Mouse (Mus musculus): ENCODE results near the gene Sfxn5.

Sfxn5 gene

DNA sequence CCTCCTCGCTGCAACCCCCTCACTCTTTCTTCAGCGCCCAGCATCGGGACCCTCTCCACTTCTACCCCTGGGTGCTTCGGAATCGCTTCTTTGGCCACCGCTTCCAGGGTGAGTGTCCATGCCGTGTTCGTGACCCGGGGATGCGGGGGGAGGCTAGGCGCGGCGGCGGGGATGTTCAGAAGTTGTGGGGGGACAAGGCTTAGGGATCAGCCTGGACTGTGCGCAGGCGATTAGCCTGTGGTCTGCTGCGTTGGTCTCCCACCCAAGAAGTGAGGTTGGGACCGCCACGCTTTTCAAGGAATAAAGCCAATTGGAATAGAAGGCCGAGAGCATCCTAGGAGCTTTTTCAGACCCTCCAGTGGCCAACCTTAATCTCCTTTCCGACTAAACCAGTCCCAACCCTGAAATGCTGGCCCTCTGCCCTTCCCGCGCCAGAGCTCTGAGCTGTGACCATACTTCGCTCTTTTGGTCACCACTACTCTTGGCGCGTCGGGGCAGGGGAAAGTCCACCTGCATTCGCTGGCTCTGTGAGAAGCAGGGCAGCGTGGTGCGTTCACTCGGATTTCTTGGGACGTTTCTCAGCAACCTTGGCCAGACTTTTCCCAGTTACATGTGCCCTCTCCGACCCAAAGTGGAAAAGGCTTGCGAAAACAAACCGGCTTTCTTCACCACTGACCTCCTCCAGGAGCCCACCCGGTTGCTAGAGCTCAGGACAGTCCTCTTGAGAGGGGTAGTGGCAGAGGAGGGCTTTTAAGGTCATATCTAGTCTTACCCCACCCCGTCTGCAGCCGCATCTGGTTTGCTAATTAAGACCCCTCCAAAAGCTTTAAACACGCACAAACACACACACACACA is 144.7 kb downstream of the Sfxn5 start:
- DNase-seq: peak in 1 of 2 experiments; percentile 17

- peak; percentile 26 to 33 for DNase-seq
Measured at GRCm38 (mm10) chr6:85187340-85188211, 145.6 kb downstream of the Sfxn5 start, which contains the start of gene Emx1. TSS of gene Emx1 (plus strand) at chr6:85187438.

- DNase-seq: peak in 1 of 2 experiments; percentile 11
Measured at GRCm38 (mm10) chr6:85186744-85187059, 146.5 kb downstream of the Sfxn5 start.

GRCm38 (mm10) chr6:85186033-85186743 is 147.0 kb downstream of the Sfxn5 start:
- DNase-seq: peak in 1 of 2 experiments; percentile 8

GRCm38 (mm10) chr6:85183951-85184350 is 149.3 kb downstream of the Sfxn5 start:
- DNase-seq: no peak

DNA sequence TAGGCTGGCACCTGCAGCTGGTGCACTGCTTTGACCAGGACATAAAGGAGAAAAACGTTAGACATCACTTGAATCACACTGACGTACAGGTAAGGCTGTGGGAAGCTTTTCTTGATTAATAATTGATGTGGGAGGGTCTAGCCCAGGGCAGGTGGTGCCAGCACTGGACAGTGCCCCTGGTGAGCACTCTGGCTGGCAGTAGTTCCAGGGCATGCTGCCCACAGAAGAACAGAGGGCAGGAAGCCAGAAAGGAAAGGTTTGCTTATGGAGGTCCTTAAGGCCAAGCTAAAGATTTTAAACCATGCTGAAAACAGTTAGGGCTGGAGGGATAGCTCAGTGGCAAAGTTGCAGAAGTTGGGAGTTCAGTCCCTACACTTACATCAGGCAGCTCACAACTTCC is 153.2 kb downstream of the Sfxn5 start:
- DNase-seq: no peak

DNA sequence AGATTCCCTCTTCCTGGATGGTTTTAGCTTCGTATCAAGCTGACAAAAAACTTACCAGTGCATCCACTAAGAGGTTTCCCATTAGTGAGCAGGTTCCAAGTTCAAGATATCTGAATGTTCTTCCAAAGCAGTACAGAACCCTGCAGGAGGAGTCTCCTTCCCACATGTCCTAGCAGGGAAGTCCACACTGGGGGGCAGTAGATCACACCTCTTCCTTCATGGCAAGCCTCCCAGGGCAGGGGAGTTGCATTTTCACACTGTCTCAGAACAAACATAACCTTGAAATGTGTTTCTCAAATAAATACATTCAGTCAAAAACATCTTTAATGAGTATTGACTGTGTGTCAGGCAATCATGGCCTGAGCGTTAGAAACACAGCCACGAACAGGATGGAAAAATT is 153.7 kb downstream of the Sfxn5 start:
- DNase-seq: no peak

- DNase-seq: no peak
Measured at GRCm38 (mm10) chr6:85165440-85165921, 167.7 kb downstream of the Sfxn5 start.

Data from cerebellum, adult 18-20 months (tissue).